Mouse (Mus musculus) intestine, embryonic 14.5 days (tissue): ENCODE measurements at regions not wholly inside any gene's neighbourhood (a gene's known extent, or its start where the extent isn't known, plus 50 kb on each side); places are given as distances from the start of the nearest gene placed in this dataset.
A peak's percentile ranks its signal among the peaks of the same experiment; 100 is the strongest.

ENCODE experiments used
- ATAC-seq: fragments of 200-750 bp; cut with Nextera tagmentation; replicated peaks from 2 replicates; pipeline ENCODE4 v1.8.0; 2017; ENCODE audit warnings: low read depth, moderate number of reproducible peaks, moderate TSS enrichment, moderate library complexity; ENCODE audit not compliant: low FRiP score, low TSS enrichment
- DNase-seq: peaks from one replicate; pipeline ENCODE4 v3.0.0-alpha.2; 2018; ENCODE audit warnings: low spot score
- H3K27ac ChIP-seq: fragments of 300-500 bp; sonication (generic); 2 replicates; pipeline ENCODE4 v1.5.1; 2014; ENCODE audit warnings: low read depth, mild to moderate bottlenecking, control low read depth
- H3K27me3 ChIP-seq: fragments of 300-500 bp; sonication (generic); replicated peaks from 2 replicates; pipeline ENCODE4 v1.6.1; 2014; ENCODE audit warnings: low read length, control low read depth; ENCODE audit not compliant: control insufficient read depth, insufficient read depth
- H3K36me3 ChIP-seq: fragments of 300-500 bp; sonication (generic); 2 replicates; pipeline ENCODE4 v1.6.1; 2014; ENCODE audit warnings: low read length, control low read depth; ENCODE audit not compliant: control insufficient read depth, insufficient read depth
- H3K4me1 ChIP-seq: fragments of 300-500 bp; sonication (generic); replicated peaks from 2 replicates; pipeline ENCODE4 v1.6.1; 2014; ENCODE audit warnings: low read length, control low read depth, mixed read lengths; ENCODE audit not compliant: control insufficient read depth, insufficient read depth
- H3K4me2 ChIP-seq: fragments of 300-500 bp; sonication (generic); 2 replicates; pipeline ENCODE4 v1.6.1; 2014; ENCODE audit warnings: low read length
- H3K4me3 ChIP-seq: fragments of 300-500 bp; sonication (generic); 2 replicates; pipeline ENCODE4 v1.5.1; 2014; ENCODE audit warnings: low read depth, low read length, control low read depth, mixed read lengths
- H3K9ac ChIP-seq: fragments of 300-500 bp; sonication (generic); 2 replicates; pipeline ENCODE4 v1.6.1; 2014; ENCODE audit warnings: mild to moderate bottlenecking, low read length
- H3K9me3 ChIP-seq: fragments of 300-500 bp; sonication (generic); 2 replicates; pipeline ENCODE4 v1.6.1; 2016; ENCODE audit warnings: low read length, control low read depth; ENCODE audit not compliant: control insufficient read depth
- WGBS: fragments of 180-500 bp; shearing (Covaris S2); extraction: QIAGEN DNeasy Blood & Tissue Kit; methylation state at CpG from one replicate; pipeline ENCODE4 v1.1.7; 2014; 5-methylcytosine and 5-hydroxymethylcytosine counted together

- H3K36me3 ChIP-seq, result no peaks in the 10 kb centered on the region
- no peak overlapping the region for H3K4me3 ChIP-seq
- no peak overlapping the region for H3K9ac ChIP-seq
- no peak overlapping the region for H3K4me2 ChIP-seq
- 55% methylated on average over 14 of the region's 14 CpGs for WGBS
- H3K9me3 ChIP-seq, result no peaks in the 10 kb centered on the region
- H3K4me1 ChIP-seq, result no peaks in the 10 kb centered on the region
- no peak overlapping the region for H3K27ac ChIP-seq
- ATAC-seq, result no peak
- no peaks in the 10 kb centered on the region for H3K27me3 ChIP-seq
- DNase-seq, result no peak
These were observed 189.9 kb downstream of the Gxylt1 start for GRCm38 (mm10) chr15:93084967-93085617.

GRCm38 (mm10) chr15:93074070-93074469 is 200.9 kb downstream of the Gxylt1 start:
- WGBS, result 59% methylated on average over 6 of the region's 6 CpGs
- Histone ChIP-seq H3K9me3 (no peaks in the 10 kb centered on the region), H3K27ac (no peak overlapping the region), H3K4me1 (no peaks in the 10 kb centered on the region), H3K4me3 (no peak overlapping the region), H3K9ac (no peak overlapping the region), H3K27me3 (no peaks in the 10 kb centered on the region), H3K36me3 (no peaks in the 10 kb centered on the region), H3K4me2 (no peak overlapping the region)
- ATAC-seq (no peak), DNase-seq (peak; percentile 38)

- Histone ChIP-seq H3K4me1 (peaks cover 7% of the 10 kb centered on the region), H3K4me2 (no peak overlapping the region), H3K4me3 (no peak overlapping the region), H3K9me3 (no peaks in the 10 kb centered on the region), H3K9ac (no peak overlapping the region), H3K27me3 (no peaks in the 10 kb centered on the region), H3K36me3 (no peaks in the 10 kb centered on the region), H3K27ac (peak overlapping the region; percentile 38; the same call in 1 of the 2 replicates)
- WGBS, result 44% methylated on average over 10 of the region's 10 CpGs
- DNase-seq (no peak), ATAC-seq (no peak)
These were observed 212.5 kb downstream of the Gxylt1 start for GRCm38 (mm10) chr15:93062213-93063131.

GRCm38 (mm10) chr15:93053471-93053870 is 221.5 kb downstream of the Gxylt1 start:
- DNase-seq (no peak), ATAC-seq (no peak)
- 80% methylated on average over 3 of the region's 3 CpGs for WGBS
- H3K4me1 ChIP-seq, result no peaks in the 10 kb centered on the region
- no peaks in the 10 kb centered on the region for H3K9me3 ChIP-seq
- no peak overlapping the region for H3K9ac ChIP-seq
- H3K4me2 ChIP-seq, result no peak overlapping the region
- no peaks in the 10 kb centered on the region for H3K27me3 ChIP-seq
- no peaks in the 10 kb centered on the region for H3K36me3 ChIP-seq
- no peak overlapping the region for H3K27ac ChIP-seq
- no peak overlapping the region for H3K4me3 ChIP-seq

- WGBS, result 44% methylated on average over 6 of the region's 6 CpGs
- Histone ChIP-seq H3K9me3 (no peaks in the 10 kb centered on the region), H3K9ac (no peak overlapping the region), H3K27ac (no peak overlapping the region), H3K36me3 (no peaks in the 10 kb centered on the region), H3K4me3 (no peak overlapping the region), H3K4me2 (no peak overlapping the region), H3K4me1 (no peaks in the 10 kb centered on the region), H3K27me3 (no peaks in the 10 kb centered on the region)
- DNase-seq (no peak), ATAC-seq (no peak)
These were observed 247.8 kb downstream of the Gxylt1 start for GRCm38 (mm10) chr15:93027185-93027584.

- Histone ChIP-seq H3K9me3 (no peaks in the 10 kb centered on the region), H3K4me3 (no peak overlapping the region), H3K27ac (no peak overlapping the region), H3K9ac (no peak overlapping the region), H3K4me2 (no peak overlapping the region), H3K27me3 (no peaks in the 10 kb centered on the region), H3K4me1 (no peaks in the 10 kb centered on the region), H3K36me3 (no peaks in the 10 kb centered on the region)
- ATAC-seq, result no peak
- WGBS, result 62% methylated on average over 11 of the region's 11 CpGs
- DNase-seq, result no peak
These were observed 248.4 kb downstream of the Gxylt1 start for GRCm38 (mm10) chr15:93026456-93027078.

- Histone ChIP-seq H3K4me3 (no peak overlapping the region), H3K27me3 (no peaks in the 10 kb centered on the region), H3K4me1 (no peaks in the 10 kb centered on the region), H3K9me3 (no peaks in the 10 kb centered on the region), H3K36me3 (no peaks in the 10 kb centered on the region), H3K9ac (no peak overlapping the region), H3K4me2 (no peak overlapping the region), H3K27ac (no peak overlapping the region)
- DNase-seq, result no peak
- 63% methylated on average over 9 of the region's 9 CpGs for WGBS
- ATAC-seq, result no peak
These were observed 249.2 kb downstream of the Gxylt1 start for GRCm38 (mm10) chr15:93025791-93026190.

GRCm38 (mm10) chr15:93024171-93024570 is 250.8 kb downstream of the Gxylt1 start:
- no peak overlapping the region for H3K4me3 ChIP-seq
- no peaks in the 10 kb centered on the region for H3K4me1 ChIP-seq
- ATAC-seq (no peak), DNase-seq (no peak)
- H3K27me3 ChIP-seq, result no peaks in the 10 kb centered on the region
- no peak overlapping the region for H3K27ac ChIP-seq
- H3K9me3 ChIP-seq, result no peaks in the 10 kb centered on the region
- no peak overlapping the region for H3K9ac ChIP-seq
- 66% methylated on average over 6 of the region's 6 CpGs for WGBS
- H3K4me2 ChIP-seq, result no peak overlapping the region
- H3K36me3 ChIP-seq, result no peaks in the 10 kb centered on the region
